Mouse (Mus musculus): ENCODE results near the gene Gabarapl2. TPM values are rescaled to one million over a fixed set of nuclear protein-coding genes. Genes with fewer than 3 reads are reported as not detected.

Gabarapl2 gene
- total RNA-seq, 1 experiment = 255 TPM

- no peaks in the 10 kb centered on the region; a peak in 2 of 4 replicates for H3K4me1 ChIP-seq (ENCODE audit: control insufficient read depth in 2 of 2, insufficient read depth in 2 of 2, low read length in 2 of 2, poor library complexity in 1 of 2)
- no peaks in the 10 kb centered on the region for H3K9me3 ChIP-seq (ENCODE audit: control insufficient read depth, insufficient read depth, low read depth, low read length)
- H3K36me3 ChIP-seq (ENCODE audit: control insufficient read depth, insufficient read depth, low read length, poor library complexity, severe bottlenecking) = peaks cover 48% of the 10 kb centered on the region
- DNase-seq (ENCODE audit: low read depth, low spot score) = no peak
- H3K4me3 ChIP-seq (ENCODE audit: insufficient read depth in 1 of 2, low read depth in 1 of 2, low read length in 2 of 2, poor library complexity in 1 of 2, severe bottlenecking in 1 of 2) = peak overlapping the region; percentile 79 to 96
- no peak overlapping the region for H3K27ac ChIP-seq (ENCODE audit: insufficient read depth, low read depth, low read length, poor library complexity, severe bottlenecking)
- peak overlapping the region; percentile 87; the same call in 1 of the 2 replicates for H3K9ac ChIP-seq (ENCODE audit: insufficient read depth, low read depth, low read length, poor library complexity, severe bottlenecking)
- in situ Hi-C loops (cut with MboI; ENCODE audit: low sequenced_read_pairs in 2 of 2, unreplicated experiment in 2 of 2) = no loop called here
- TF ChIP-seq ZNF384 (IDR thresholded peaks at IDR 0.05; ENCODE audit: low read depth, low read length) = no peak
- TF ChIP-seq ZC3H11A (IDR thresholded peaks at IDR 0.05; ENCODE audit: borderline replicate concordance, low read depth, low read length) = no peak
- no peak for TF ChIP-seq HCFC1 (IDR thresholded peaks at IDR 0.05; ENCODE audit: borderline replicate concordance, insufficient read depth, low read length)
- no peak for TF ChIP-seq CHD2 (IDR thresholded peaks at IDR 0.05; ENCODE audit: low read depth, low read length)
- no peak for TF ChIP-seq MAFK (IDR thresholded peaks at IDR 0.05; ENCODE audit: insufficient read depth, low read depth, low read length)
Observed at GRCm38 (mm10) chr8:111991278-111991677, 50.8 kb downstream of the Gabarapl2 start.

GRCm38 (mm10) chr8:111992013-111992702 is 51.7 kb downstream of the Gabarapl2 start, which contains the start of gene Adat1:
Gene Adat1 (minus strand): TSS chr8:111992302.
- TF ChIP-seq ZNF384 (IDR thresholded peaks at IDR 0.05; ENCODE audit: low read depth, low read length) = peak; percentile 89
- TF ChIP-seq CHD2 (IDR thresholded peaks at IDR 0.05; ENCODE audit: low read depth, low read length) = no peak
- peak; percentile 93 for TF ChIP-seq HCFC1 (IDR thresholded peaks at IDR 0.05; ENCODE audit: borderline replicate concordance, insufficient read depth, low read length)
- TF ChIP-seq ZC3H11A (IDR thresholded peaks at IDR 0.05; ENCODE audit: borderline replicate concordance, low read depth, low read length) = no peak
- Histone ChIP-seq H3K4me1 (ENCODE audit: control insufficient read depth in 2 of 2, insufficient read depth in 2 of 2, low read length in 2 of 2, poor library complexity in 1 of 2) (no peaks in the 10 kb centered on the region; a peak in 2 of 4 replicates), H3K36me3 (ENCODE audit: control insufficient read depth, insufficient read depth, low read length, poor library complexity, severe bottlenecking) (peaks cover 48% of the 10 kb centered on the region), H3K27ac (ENCODE audit: insufficient read depth, low read depth, low read length, poor library complexity, severe bottlenecking) (peak within 1 kb of the TSS; percentile 20; the same call in 1 of the 2 replicates), H3K4me3 (ENCODE audit: insufficient read depth in 1 of 2, low read depth in 1 of 2, low read length in 2 of 2, poor library complexity in 1 of 2, severe bottlenecking in 1 of 2) (peak within 1 kb of the TSS; percentile 79 to 96), H3K9me3 (ENCODE audit: control insufficient read depth, insufficient read depth, low read depth, low read length) (no peaks in the 10 kb centered on the region), H3K9ac (ENCODE audit: insufficient read depth, low read depth, low read length, poor library complexity, severe bottlenecking) (peak within 1 kb of the TSS; percentile 87)
- in situ Hi-C loops (cut with MboI; ENCODE audit: low sequenced_read_pairs in 2 of 2, unreplicated experiment in 2 of 2) = no loop called here
- DNase-seq (ENCODE audit: low read depth, low spot score) = peak; percentile 78

GRCm38 (mm10) chr8:111992703-111993039 is 52.2 kb downstream of the Gabarapl2 start:
- in situ Hi-C loops (cut with MboI; ENCODE audit: low sequenced_read_pairs in 2 of 2, unreplicated experiment in 2 of 2) = no loop called here
- H3K4me3 ChIP-seq (ENCODE audit: insufficient read depth in 1 of 2, low read depth in 1 of 2, low read length in 2 of 2, poor library complexity in 1 of 2, severe bottlenecking in 1 of 2) = no peak overlapping the region
- no peak overlapping the region for H3K27ac ChIP-seq (ENCODE audit: insufficient read depth, low read depth, low read length, poor library complexity, severe bottlenecking)
- DNase-seq (ENCODE audit: low read depth, low spot score) = no peak
- H3K36me3 ChIP-seq (ENCODE audit: control insufficient read depth, insufficient read depth, low read length, poor library complexity, severe bottlenecking) = peaks cover 48% of the 10 kb centered on the region
- H3K9me3 ChIP-seq (ENCODE audit: control insufficient read depth, insufficient read depth, low read depth, low read length) = no peaks in the 10 kb centered on the region
- H3K9ac ChIP-seq (ENCODE audit: insufficient read depth, low read depth, low read length, poor library complexity, severe bottlenecking) = no peak overlapping the region
- no peaks in the 10 kb centered on the region; a peak in 2 of 4 replicates for H3K4me1 ChIP-seq (ENCODE audit: control insufficient read depth in 2 of 2, insufficient read depth in 2 of 2, low read length in 2 of 2, poor library complexity in 1 of 2)
- no peak for TF ChIP-seq CHD2 (IDR thresholded peaks at IDR 0.05; ENCODE audit: low read depth, low read length)
- TF ChIP-seq ZNF384 (IDR thresholded peaks at IDR 0.05; ENCODE audit: low read depth, low read length) = no peak
- TF ChIP-seq MAFK (IDR thresholded peaks at IDR 0.05; ENCODE audit: insufficient read depth, low read depth, low read length) = no peak
- no peak for TF ChIP-seq ZC3H11A (IDR thresholded peaks at IDR 0.05; ENCODE audit: borderline replicate concordance, low read depth, low read length)
- TF ChIP-seq HCFC1 (IDR thresholded peaks at IDR 0.05; ENCODE audit: borderline replicate concordance, insufficient read depth, low read length) = no peak

Other genes starting within 250 kb of the Gabarapl2 start
- 0.22 and 0.48 TPM in 2 replicates for gene Ctrb1, start 249.7 kb upstream of the Gabarapl2 start, total RNA-seq (2012; rRNA removed)
- gene Bcar1, start 196.9 kb upstream of the Gabarapl2 start, total RNA-seq (2012; rRNA removed) = 52.9 and 72.6 TPM in 2 replicates
- 113 and 190 TPM in 2 replicates for gene Cfdp1, start 86.4 kb upstream of the Gabarapl2 start, total RNA-seq (2012; rRNA removed)
- gene Tmem170, start 64.0 kb upstream of the Gabarapl2 start, total RNA-seq (2012; rRNA removed) = 12.1 and 14.3 TPM in 2 replicates
- 4.0 and 4.4 TPM in 2 replicates for gene Chst5, start 30.3 kb upstream of the Gabarapl2 start, total RNA-seq (2012; rRNA removed)
- 30.3 and 38.5 TPM in 2 replicates for gene Tmem231, start 6.8 kb upstream of the Gabarapl2 start, total RNA-seq (2012; rRNA removed)
- 11.0 and 14.6 TPM in 2 replicates for gene Adat1, start 51.6 kb downstream of the Gabarapl2 start, total RNA-seq (2012; rRNA removed)
- gene Kars, start 70.6 kb downstream of the Gabarapl2 start, total RNA-seq (2012; rRNA removed) = 218 and 267 TPM in 2 replicates
- gene Terf2ip, start 70.7 kb downstream of the Gabarapl2 start, total RNA-seq (2012; rRNA removed) = 5.3 and 9.7 TPM in 2 replicates
- not detected in 2 replicates for gene Gm6793, start 74.3 kb downstream of the Gabarapl2 start, total RNA-seq (2012; rRNA removed)

Data from ES-E14 (cell line).